Mouse (Mus musculus): ENCODE data around the gene Traf7. TPM values are rescaled to one million over a fixed set of nuclear protein-coding genes. Genes with fewer than 3 reads are reported as not detected.
A peak's percentile ranks its signal among the peaks of the same experiment; 100 is the strongest.

Traf7 gene
- polyA plus RNA-seq, 1 experiment: 113 TPM

DNA sequence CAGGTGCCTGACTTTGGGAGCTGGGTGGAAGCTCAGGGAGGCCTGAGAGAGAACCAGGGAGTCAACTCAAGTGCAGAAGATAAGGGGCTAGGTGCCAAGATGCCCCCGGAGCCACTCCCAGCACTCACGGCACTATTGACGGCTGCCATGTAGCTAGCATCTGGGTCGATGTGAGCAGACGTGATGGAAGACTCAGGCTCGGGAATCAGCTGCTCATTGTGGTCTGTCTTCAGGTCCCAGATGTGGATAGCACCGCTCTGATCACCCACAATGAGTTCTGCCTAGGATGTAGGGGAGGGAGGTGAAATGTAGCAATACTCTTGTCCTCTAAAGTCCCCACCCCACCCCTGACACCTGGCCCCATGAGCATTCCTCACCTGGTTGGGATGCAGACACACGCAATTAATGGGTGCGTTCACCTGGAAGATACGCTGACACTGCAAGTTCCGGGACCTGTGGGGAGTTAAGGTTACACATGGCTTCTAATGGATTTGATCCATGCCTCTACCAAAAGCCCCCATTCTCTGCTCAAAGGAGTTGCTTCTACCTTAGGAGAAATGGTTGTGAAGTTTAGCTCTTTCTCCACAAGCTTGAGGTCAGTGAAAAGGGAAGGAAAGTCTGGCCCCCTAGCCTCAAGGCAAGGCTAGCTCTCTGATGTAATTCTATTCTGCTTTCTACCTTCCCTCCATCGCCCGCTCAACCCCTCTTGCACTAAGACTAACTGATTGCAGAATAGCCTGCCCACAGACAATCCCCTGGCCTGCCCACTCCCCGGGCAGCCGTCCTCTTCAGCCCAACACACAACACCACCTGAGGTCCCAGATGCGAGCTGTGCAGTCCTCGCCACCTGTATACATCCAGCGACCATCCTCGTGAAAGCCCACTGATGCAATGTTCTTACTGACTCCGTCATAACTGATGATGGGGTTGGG lies 50.4 kb downstream of the Traf7 start:
- no peaks in the 10 kb centered on the region for H3K27me3 ChIP-seq (ENCODE audit: control insufficient read depth, insufficient read depth, low read length)
- peak overlapping the region; percentile 1; the same call in 1 of the 2 replicates for H3K27ac ChIP-seq (ENCODE audit: insufficient read depth, low read depth, low read length)
- H3K4me1 ChIP-seq (ENCODE audit: control insufficient read depth, insufficient read depth, insufficient read length, low read length): peaks cover 31% of the 10 kb centered on the region
- no peak overlapping the region for H3K4me3 ChIP-seq (ENCODE audit: low read depth, low read length)
- WGBS: 84% methylated on average over 20 of the region's 20 CpGs
- TF ChIP-seq CTCF (IDR thresholded peaks at IDR 0.05; ENCODE audit: extremely low read depth, insufficient read length, insufficient replicate concordance, low read depth, low read length) (no peak), POLR2A (IDR thresholded peaks at IDR 0.05; ENCODE audit: low read depth, low read length) (no peak)
- H3K36me3 ChIP-seq (ENCODE audit: control insufficient read depth, insufficient read depth, low read length): peaks cover 28% of the 10 kb centered on the region

DNA sequence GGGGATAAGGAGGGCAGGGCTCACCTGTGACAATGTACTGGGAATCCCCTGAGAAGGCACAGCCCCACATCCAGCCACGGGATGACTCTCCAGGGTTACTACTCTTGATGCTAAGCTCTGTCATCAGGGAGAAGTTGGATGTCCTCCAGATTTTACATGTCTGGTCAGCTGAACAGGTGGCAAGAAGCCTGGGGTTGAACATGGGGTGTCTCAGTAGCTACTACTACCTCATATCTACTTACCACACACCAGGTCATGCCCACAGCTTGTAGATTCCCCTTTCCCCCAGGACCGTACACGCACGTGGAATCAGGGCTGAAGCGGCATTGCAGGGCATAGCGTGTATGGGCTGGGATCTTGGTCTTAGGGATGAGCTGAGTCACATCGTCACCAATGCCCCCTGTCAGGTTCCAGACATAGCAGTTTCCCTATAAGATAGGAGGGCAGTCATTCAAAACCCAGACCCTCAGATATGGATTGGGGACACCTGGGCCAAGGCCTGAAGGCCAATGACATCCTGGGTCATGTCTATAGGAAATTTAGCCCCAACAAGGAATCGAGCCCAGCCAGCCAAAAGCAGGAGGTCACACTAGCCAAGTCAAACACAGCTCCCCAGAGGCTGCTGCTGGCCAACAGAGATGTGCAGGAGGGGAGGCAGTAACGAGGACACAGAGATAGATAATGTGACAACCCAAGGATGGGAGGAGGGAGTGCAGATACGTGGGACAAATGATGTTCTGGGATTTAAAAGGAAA lies 51.5 kb downstream of the Traf7 start:
- no peak overlapping the region for H3K4me3 ChIP-seq (ENCODE audit: low read depth, low read length)
- peaks cover 35% of the 10 kb centered on the region for H3K4me1 ChIP-seq (ENCODE audit: control insufficient read depth, insufficient read depth, insufficient read length, low read length)
- no peaks in the 10 kb centered on the region for H3K27me3 ChIP-seq (ENCODE audit: control insufficient read depth, insufficient read depth, low read length)
- no peak for TF ChIP-seq POLR2A (IDR thresholded peaks at IDR 0.05; ENCODE audit: low read depth, low read length)
- TF ChIP-seq CTCF (IDR thresholded peaks at IDR 0.05; ENCODE audit: extremely low read depth, insufficient read length, insufficient replicate concordance, low read depth, low read length): no peak
- no peak overlapping the region for H3K27ac ChIP-seq (ENCODE audit: insufficient read depth, low read depth, low read length)
- 87% methylated on average over 10 of the region's 10 CpGs for WGBS
- peaks cover 28% of the 10 kb centered on the region for H3K36me3 ChIP-seq (ENCODE audit: control insufficient read depth, insufficient read depth, low read length)

DNA sequence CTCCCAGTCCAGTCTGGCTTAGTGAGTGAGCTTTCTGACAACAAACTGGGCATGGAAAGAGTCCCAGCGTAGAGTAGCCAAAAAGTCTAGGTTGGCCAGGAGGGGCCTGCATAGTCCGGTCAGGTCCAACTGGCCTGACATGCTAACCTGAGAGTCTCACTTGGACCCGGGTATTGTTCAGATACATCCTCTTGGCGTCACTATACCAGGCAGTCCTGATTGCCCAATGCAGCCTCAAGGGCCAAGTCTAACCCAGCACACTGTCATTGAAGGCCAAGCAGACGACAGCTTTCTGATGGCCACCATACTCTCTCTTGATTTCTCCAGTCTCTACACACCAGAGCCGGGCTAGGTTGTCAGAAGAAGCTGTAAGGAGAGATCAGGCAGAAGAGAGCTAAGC lies 52.2 kb downstream of the Traf7 start:
- Histone ChIP-seq H3K4me1 (ENCODE audit: control insufficient read depth, insufficient read depth, insufficient read length, low read length) (peaks cover 39% of the 10 kb centered on the region), H3K4me3 (ENCODE audit: low read depth, low read length) (no peak overlapping the region), H3K27ac (ENCODE audit: insufficient read depth, low read depth, low read length) (no peak overlapping the region), H3K36me3 (ENCODE audit: control insufficient read depth, insufficient read depth, low read length) (peaks cover 28% of the 10 kb centered on the region), H3K27me3 (ENCODE audit: control insufficient read depth, insufficient read depth, low read length) (no peaks in the 10 kb centered on the region)
- 84% methylated on average over 6 of the region's 6 CpGs for WGBS
- TF ChIP-seq POLR2A (IDR thresholded peaks at IDR 0.05; ENCODE audit: low read depth, low read length) (no peak), CTCF (IDR thresholded peaks at IDR 0.05; ENCODE audit: extremely low read depth, insufficient read length, insufficient replicate concordance, low read depth, low read length) (no peak)

DNA sequence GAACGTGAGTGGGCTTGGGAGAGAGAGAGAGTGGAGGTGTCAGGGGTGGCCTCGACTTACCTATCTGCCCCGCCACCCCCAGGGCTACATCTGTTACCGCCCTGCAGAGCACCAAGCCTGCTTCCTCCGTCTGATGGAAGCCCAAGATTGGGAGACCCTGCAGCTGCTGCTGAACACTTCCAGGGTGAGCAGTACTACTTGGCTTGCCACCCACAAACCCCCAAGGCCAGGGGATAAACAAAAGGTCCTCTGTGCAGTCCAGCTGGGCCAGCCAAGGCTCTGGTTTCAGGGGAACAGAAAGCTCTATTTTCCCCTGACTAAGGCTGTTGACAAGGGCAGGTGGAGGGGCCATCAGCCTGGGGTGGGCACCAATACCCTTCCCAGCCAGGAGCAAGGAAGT lies 53.2 kb downstream of the Traf7 start:
- H3K4me3 ChIP-seq (ENCODE audit: low read depth, low read length): no peak overlapping the region

DNA sequence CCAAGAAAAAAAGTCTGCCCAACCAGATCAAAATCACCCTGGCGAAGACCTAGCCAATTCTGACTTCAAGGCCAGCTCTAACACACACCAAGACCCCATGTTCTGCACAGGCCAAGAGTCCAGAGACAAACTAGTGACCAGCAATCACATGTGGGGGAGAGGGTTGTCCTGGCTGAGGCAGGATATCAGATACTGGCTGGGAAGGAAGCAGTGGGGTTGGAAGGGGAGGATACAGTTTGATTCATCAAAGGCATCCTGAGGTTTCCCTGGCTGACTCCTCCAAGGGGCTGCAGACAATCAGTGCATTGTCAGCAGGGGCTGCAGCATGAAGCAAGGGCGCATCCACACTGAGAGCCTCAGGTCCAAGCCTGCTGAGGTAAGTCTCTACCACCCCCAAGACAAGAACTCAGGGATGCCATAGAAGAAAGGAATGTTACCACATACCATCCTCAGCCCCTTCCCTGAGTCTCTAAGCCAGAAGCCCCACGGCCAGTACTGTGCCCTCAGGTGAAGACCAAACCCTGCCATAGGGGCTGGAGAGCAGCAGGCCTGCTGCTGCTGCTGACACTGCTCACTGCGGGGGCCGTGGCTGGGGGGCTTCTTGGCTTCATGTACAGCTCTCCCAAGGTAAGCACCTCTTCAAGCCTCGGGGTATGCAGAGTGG lies 54.0 kb downstream of the Traf7 start, which contains the start of gene Bricd5:
Gene Bricd5, plus strand, starts transcription at position 273 of the 664 bp plus-strand sequence.
- no peak for TF ChIP-seq CTCF (IDR thresholded peaks at IDR 0.05; ENCODE audit: extremely low read depth, insufficient read length, insufficient replicate concordance, low read depth, low read length)
- 0 out of 2 replicates have a peak, but pooled peaks have one; percentile 13 for TF ChIP-seq POLR2A (IDR thresholded peaks at IDR 0.05; ENCODE audit: low read depth, low read length)
- no peaks in the 10 kb centered on the region for H3K27me3 ChIP-seq (ENCODE audit: control insufficient read depth, insufficient read depth, low read length)
- peaks cover 39% of the 10 kb centered on the region for H3K4me1 ChIP-seq (ENCODE audit: control insufficient read depth, insufficient read depth, insufficient read length, low read length)
- H3K4me3 ChIP-seq (ENCODE audit: low read depth, low read length): peak within 1 kb of the TSS; percentile 8; the same call in 1 of the 2 replicates
- WGBS: 62% methylated on average over 6 of the region's 6 CpGs
- peaks cover 28% of the 10 kb centered on the region for H3K36me3 ChIP-seq (ENCODE audit: control insufficient read depth, insufficient read depth, low read length)
- peak within 1 kb of the TSS; percentile 96 for H3K27ac ChIP-seq (ENCODE audit: insufficient read depth, low read depth, low read length)

More for the DNA sequence above, 53.2 kb downstream of the Traf7 start:
- Histone ChIP-seq H3K36me3 (ENCODE audit: control insufficient read depth, insufficient read depth, low read length) (peaks cover 28% of the 10 kb centered on the region), H3K27me3 (ENCODE audit: control insufficient read depth, insufficient read depth, low read length) (no peaks in the 10 kb centered on the region), H3K4me1 (ENCODE audit: control insufficient read depth, insufficient read depth, insufficient read length, low read length) (peaks cover 39% of the 10 kb centered on the region), H3K27ac (ENCODE audit: insufficient read depth, low read depth, low read length) (no peak overlapping the region)
- no peak for TF ChIP-seq CTCF (IDR thresholded peaks at IDR 0.05; ENCODE audit: extremely low read depth, insufficient read length, insufficient replicate concordance, low read depth, low read length)
- TF ChIP-seq POLR2A (IDR thresholded peaks at IDR 0.05; ENCODE audit: low read depth, low read length): no peak
- 86% methylated on average over 5 of the region's 5 CpGs for WGBS

DNA sequence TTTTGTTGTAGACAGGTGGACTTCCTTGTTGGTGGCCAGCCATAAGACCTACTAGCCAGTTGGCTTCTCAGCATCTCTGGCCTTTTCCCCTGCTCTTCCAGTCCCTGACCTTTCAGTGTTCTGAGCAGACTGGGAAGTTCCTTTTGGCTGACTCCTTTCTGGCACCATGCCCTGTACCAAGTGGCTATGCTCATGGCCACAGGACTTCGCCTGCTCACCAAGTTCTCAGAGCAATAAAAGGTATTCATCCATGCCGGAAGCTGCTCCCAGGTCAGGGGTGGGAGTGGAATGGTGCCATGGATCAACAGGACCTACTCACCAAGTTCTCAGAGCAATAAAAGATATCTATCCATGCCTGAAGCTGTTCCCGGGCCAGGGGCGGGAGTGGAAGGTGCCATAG lies 55.2 kb downstream of the Traf7 start:
- WGBS: 18% methylated on average over 4 of the region's 4 CpGs
- peaks cover 31% of the 10 kb centered on the region for H3K4me1 ChIP-seq (ENCODE audit: control insufficient read depth, insufficient read depth, insufficient read length, low read length)
- H3K27me3 ChIP-seq (ENCODE audit: control insufficient read depth, insufficient read depth, low read length): no peaks in the 10 kb centered on the region
- TF ChIP-seq CTCF (IDR thresholded peaks at IDR 0.05; ENCODE audit: extremely low read depth, insufficient read length, insufficient replicate concordance, low read depth, low read length) (no peak), POLR2A (IDR thresholded peaks at IDR 0.05; ENCODE audit: low read depth, low read length) (peak; percentile 67; the same call in 1 of the 2 replicates)
- H3K4me3 ChIP-seq (ENCODE audit: low read depth, low read length): peak overlapping the region; percentile 8; the same call in 1 of the 2 replicates
- peak overlapping the region; percentile 96 for H3K27ac ChIP-seq (ENCODE audit: insufficient read depth, low read depth, low read length)
- peaks cover 28% of the 10 kb centered on the region for H3K36me3 ChIP-seq (ENCODE audit: control insufficient read depth, insufficient read depth, low read length)
